Mouse (Mus musculus) kidney, adult 8-10 months (tissue): Measurements from ENCODE around the gene Myrip.

Experiments
- DNase-seq, 2 experiments: peaks; one replicate each; pipeline ENCODE4 v3.0.0; 2022

Gene Myrip

DNA sequence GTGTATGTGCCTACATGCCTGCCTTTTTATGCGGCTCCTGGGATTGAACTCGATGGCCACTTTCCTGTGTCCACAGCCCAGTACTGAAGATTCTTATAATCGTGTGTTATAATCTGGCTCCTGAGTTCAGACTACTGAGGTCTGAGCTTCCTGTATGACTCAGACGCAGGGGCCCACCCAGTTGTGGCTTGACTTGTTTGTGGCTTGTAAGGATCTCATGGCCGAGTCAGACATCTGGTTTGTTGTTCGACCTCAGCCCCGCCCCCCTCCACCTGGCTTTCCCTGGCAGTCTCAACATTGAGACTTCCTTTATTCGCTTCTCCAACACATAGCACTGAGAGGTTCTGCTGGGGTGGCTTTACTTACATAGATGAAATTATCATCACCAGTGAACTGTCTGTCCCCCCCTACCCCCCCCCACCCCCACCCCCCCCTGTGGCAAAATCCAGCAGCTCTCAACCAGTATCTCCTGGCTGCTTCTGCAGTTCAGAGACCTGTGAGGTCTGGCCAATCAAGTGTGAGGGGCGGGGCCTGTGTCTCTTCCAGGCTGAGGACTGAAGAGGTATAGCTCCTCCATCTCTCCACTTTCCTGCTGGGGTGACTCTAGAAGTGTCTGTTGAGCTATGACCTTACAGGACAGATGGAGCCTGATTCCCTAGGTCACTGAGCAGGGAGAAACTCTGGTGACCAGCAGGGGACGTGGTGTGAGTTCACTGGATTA lies 38.8 kb downstream of the Myrip start:
- DNase-seq = no peak

DNA sequence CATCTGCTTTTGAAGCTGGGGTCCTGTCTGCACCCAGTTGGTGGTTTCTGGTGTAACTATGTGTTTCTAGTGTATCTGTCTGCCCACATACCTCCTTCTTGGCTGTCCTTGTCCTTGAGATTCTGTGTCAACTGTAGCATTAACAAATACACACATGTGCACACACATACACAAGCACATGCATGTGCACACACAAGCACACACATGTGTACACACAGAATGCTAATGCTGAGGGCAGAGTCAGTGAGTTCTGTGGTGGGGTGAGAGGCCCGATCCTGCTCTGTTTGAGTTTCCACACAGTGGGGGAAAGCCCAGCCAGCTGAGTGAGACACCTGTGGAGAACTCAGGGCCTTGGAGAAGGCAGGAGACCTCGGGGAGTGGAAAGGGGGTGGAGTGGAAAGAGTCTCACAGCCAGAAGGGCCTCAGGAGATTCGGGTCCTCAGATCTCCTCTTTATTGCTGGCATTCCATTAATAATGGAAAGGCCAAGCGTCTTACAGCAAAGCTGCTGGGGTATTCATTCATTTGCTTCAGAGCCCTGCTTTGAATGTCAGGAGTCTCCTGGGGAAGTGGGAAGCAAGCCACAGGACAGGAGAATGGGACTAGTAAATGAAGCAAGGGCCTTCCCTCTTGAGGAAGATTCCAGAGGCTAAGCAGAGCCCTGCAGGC lies 41.9 kb downstream of the Myrip start:
- DNase-seq = no peak

DNA sequence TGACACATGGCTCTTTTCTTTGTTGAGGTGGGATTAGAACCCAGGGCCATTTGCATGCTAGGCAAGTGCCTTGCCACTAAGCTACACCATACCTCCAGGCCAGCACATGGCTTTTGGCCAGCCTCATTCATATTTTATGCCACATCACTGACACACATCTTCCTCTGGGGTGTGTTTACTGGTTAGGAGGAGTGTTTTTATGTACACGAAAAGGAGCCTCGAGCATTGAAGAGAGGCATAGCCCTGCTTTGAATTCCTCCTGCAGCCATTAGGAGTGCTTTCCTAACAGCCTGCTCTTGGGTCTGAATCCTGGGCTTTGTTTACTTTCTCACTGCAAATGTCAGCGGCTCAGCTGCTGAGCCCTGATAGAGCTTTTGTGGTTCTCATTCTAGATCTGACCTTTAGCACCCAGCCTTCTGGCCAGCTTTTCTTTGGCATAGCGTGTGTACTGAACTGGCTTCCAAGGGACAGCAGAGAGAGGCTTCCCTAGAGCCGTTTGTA lies 44.4 kb downstream of the Myrip start:
- peak in 1 of 2 experiments; percentile 34 for DNase-seq

DNA sequence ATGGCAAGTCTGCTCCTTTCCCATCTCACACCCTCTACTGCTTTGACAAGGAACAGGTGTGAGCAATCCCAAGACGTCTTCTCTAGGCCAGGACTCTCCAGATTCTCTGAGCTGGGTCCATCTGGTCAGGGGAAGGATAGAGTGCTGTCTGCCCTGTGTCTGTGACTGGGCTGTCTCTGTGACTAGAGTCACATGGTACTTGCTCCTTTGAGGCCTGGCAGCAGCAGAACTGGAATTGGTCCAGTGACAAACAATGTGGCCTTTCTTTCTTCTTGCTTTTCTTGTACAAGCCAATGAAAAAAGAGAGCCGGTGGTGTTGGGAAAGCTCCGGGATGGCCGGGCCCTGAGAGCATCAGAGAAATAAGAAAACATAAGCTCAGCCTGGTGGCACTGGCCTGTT lies 47.8 kb downstream of the Myrip start:
- DNase-seq = no peak

DNA sequence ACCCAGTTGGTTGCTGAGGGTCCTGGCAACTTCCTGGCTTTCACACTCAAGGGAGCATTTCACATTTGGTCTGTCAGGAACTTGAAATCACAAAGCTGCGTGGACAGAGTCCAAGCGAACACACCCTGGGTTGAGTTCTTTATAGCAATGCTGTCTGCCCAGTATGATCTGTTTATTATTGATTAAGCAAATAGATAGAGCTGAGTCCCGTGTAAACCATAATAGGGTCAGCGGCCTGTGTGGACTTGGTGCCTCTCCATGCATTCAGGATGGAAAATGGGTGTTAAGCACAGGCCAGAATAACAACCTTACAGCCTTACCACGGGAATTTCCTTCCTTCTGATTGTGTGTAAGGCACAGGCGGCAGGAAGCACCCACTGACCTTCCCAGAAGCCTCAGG lies 49.0 kb downstream of the Myrip start:
- no peak for DNase-seq

DNA sequence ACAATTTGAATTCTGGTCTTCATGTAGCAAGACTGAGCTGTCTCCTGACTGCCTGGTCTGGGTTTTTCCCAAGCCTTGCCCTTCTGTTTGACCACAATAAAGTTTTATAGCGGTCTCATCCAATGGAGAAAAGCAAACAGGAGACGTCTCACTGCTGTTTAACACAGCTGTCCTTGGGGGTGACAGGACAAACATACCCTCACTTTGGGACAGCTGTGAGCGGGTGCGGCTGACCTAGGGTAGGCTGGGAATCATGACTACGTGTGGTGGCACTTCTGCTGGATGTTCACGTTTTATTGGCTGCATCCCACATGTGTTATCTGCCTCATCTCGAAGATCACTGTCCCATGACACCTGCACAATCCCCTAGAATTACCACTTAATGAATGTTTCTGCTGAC lies 49.7 kb downstream of the Myrip start:
- no peak for DNase-seq

DNA sequence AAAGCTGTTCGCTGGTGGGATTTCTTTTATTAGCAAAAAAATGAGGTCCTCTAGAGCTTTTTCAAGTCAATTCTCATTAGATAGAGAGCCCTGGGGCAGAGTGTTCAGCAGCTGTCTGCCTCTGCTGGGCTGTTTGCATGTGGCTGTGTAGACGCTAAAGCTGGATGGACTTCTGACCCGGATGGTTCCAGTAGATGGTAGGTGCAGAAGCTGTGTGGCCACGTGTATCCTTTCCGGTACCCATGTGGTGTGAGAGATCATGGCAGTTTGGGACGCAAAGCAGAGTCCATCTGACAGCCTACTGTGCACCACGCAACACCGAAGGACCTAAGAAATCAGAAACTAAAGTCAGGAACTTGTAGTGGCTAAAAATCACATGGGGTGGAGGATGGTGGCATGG lies 50.2 kb downstream of the Myrip start:
- DNase-seq = no peak

DNA sequence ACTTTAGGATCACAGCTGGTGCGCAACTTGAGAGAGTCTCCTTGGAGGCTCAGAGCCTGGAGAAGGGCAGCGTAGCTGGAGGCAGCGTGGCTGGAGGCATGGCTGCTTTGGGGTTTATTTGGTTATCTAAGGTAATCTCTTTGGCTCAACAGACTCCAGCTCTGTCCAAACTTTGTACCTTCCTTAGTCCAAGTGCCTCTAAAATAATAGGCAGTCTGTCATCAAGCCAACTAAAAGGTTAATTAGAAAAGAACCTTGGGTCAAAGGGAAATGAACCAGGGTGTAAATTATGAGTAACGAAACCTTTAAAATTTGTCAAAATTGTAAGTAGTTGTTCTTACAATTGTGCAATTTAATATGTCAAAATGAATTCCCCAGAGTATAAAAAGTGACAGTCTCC lies 51.7 kb downstream of the Myrip start:
- DNase-seq = no peak

DNA sequence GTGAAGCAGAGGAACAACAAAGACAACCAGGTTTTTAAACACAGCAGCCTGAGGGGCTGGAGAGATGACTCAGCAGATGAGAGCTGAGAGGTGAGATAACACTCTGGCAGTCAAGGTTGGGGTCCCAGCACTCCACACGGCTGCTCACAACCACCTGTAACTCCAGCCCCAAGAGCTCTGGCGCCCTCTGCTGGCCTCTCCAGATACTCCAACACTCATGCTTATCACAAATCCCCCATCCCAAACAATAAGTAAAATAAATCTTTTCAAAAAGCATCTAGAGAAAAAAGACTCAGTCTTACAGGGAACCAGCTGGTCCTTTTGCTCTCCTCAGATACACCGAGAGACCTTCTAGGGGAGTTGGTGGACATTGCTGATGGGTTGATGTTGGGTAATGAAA lies 52.7 kb downstream of the Myrip start:
- no peak for DNase-seq

DNA sequence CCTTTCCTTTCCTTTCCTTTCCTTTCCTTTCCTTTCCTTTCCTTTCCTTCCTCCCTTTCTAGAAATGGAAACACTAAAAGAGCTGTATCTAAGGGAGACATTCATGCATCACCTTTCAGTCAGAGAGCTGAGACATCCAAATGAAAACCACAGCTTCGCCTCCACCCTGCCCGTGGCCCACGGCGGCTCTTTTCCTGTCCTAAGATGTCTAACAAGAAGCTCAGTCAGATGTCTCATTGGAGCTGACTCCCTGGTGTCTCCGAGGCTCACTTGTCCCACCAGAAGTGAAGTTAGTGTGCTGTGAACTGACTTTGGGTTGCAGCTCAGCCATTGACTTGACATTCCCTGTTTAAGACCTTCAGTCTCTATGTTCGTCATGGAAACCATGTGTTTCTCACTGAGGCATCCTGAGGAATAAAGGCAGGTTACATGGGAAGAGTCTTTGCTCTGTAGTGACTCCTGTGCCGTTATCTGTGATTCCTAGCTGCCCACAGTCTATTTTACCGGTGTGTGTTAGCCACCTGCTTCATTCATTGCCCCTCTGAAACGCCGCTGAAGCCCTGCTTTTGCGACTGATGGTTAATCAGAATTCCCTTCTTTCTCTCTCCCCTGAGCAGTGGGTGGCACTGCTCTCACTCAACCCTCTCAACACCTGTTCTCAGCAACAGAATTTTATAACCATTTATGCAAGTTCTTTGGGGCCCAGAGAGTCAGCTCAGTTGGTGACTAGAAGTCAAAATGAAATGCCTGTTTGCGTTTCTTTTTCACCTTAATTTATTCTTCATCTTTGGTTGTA lies 53.4 kb downstream of the Myrip start:
- no peak for DNase-seq

DNA sequence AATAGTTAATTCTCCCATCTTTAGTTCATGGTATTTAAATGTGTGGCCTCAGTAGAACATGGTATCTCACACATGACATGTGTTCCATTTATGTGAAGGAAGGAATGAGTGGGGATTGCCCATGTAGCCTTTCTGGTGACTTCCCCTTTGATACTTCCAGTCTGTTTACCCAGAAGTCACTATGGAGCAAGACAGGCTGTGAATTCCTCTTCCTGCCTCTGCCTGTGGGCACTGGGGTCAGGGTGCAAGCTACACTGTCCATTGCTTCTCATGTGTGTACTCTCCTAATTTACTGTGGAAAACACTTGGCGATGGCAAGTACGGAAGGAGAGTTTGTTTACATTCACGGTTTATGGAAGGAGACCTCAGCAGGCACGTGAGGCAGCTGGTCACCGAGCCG lies 55.2 kb downstream of the Myrip start:
- DNase-seq = no peak

DNA sequence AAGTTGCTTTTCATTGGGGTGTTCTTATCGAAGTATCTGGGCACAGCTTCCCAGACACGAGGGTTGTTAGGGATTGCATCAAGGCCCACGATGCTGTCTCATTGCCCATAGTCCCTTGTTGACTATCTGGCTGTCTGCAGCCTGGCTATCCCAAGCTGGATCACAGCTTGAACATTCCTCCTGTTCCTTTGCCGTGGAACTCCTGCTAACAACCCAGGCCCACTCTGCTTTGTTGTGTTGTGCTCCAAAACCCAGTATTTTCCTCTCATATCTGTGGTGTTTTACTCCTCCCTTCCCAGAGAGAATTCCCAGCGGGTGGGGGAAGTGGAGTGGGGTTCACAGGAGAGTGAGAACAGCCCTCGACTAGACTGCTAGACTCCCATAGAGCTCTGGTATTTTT lies 56.7 kb downstream of the Myrip start:
- no peak for DNase-seq

DNA sequence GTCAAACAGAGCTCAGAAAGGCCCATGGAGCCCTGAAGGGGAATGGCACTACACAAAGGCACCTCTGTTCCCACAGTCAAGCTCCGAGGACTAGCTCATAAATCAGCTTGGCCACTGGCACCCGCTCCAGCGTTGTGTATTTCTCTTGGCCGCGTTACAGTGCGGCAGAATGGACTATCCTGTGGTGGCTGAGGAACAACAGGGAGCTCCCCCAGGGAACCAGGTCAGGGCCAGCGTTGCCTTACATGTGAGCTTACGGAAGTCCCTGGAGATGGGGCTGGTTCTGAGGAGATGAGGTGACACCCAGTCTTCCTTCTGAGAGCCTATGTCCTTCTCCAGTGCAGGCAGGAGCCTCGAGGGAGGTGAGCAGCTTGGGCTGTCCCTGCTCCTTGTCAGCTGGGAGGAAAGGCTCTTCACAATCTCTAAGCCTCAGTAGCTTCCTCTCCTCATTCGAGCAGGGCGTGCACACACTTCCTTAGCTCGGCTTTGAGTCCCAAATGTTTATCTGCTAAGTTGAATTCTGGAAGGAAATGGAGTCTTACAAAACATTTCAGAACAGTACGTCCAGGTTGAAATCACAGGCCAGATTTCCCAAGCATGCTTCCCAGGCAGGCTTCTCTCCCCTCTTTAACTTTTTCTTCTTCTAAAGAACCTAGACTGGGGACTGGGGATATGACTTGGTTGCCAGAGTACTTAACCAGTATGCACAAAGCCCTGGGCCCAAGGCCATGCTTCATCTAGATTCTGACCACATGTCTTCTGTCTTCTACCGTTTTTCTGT lies 59.3 kb downstream of the Myrip start:
- peak; percentile 65 to 75 for DNase-seq

DNA sequence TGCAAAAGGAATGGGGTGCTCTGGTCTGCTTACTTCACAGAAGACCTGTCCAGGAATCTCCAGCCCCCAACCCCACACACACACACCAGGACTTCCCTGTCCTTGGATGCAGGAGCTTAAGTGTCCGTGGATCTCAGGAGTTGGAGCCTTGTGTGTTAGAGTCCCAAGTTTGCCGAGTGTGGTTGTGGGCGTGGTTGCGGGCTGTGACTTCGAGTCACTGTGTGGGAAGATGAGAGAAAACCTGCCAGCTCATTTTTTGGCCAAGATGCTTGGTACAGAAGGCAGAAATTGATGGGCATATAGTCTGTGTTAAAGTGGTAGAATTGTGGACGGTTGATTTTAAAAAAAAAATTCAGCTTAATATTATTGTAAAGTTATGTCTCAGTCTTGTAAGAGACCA lies 60.3 kb downstream of the Myrip start:
- no peak for DNase-seq

DNA sequence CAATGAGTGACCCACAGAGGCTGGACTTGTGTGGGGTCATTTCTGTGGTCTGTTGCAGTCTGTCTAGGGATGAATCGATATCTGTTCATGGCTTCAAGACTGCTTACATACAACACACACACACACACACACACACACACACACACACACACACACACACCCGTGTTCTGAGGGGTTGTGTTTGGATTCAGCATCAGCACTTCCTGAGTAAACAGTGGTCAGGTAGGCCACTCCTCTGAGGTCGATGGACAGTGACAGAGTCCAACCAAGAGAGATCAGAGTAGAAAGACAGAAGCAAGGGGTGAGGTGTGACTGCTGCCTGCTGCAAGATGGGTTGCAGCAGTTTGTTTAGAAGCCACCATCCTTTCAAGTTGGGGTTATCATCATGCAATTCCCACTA lies 61.4 kb downstream of the Myrip start:
- DNase-seq = no peak

DNA sequence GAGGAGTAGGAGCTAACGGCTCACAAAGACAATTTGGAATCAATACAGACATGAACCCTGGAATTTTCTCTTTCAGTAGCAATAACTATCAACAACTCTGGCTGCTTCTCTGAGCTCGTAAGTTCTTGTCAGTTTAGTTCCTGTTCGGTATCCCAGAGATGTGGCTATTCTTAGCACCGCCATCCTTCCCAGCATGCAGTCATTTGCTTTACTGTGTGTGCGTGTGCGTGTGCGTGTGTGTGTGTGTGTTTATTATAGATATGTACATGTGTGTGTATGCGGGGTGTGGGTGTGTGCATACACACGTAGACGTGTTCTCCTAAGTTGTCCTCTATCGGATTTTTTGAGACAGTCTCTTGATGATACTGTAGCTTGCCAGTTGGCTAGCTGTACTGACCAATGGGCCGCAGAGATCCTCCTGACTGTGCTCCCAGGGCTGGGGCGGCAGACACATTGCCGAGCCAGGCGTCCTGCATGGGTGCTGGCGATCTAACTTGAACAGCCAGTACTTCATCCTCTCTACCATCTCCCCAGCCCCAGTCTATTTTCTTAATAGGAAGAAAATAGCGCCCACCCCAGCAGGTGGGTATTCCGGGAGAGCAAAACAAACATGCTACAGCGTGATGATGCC lies 63.5 kb downstream of the Myrip start:
- DNase-seq = no peak

DNA sequence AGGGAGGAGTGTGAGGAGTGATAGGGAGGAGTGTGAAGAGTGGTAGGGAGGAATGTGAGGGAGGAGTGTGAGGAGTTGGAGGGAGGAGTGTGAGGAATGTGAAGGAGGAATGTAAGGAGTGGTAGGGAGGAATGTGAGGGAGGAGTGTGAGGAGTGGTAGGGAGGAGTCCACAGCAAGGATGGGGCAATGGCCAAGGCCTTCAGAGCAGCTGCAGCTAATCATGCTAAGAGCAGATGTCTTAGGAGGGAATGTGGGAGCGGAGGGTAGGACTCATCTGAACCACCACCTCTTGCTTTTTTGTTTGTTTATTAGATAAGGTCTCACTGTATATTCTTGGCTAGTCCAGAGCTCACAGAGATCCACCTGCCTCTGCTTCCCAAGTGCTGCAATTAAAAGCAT lies 66.2 kb downstream of the Myrip start:
- no peak for DNase-seq

DNA sequence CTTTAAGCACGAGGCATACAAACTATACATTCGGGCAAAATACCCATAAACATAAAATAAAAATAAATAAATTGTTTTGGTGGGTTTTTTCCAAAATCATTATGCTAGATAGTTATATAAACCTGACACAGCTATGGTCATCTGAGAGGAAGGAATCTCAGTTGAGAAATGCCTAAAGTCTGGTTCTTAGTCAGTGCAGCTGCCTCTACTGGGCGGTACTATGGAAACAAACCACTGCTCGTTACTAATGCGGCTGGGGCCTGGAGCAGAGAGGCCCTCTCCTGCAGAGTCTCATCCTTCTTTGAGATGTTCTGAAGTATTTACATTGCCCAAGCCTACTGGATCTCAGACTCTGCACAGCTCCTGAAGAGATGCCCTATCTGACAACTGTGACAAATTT lies 70.3 kb downstream of the Myrip start:
- no peak for DNase-seq

DNA sequence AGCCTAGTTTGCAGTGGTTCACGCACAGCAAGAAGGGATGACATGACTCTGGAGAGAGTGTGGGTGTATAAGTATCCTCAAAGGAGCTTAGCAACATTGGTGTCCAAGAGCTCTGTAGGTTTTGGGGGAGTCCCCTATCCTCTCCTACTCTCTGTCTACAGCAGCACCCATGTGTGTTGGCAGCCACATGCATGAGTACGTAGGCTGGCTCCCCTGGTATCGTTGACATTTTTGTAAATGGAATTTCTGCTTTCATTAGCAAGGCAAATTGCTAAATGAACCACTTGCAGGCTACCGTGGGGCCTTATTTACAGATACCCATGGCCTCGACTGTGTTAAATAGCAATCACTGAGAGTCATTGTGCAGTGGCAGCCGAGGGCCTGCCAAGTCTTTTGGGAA lies 71.0 kb downstream of the Myrip start:
- no peak for DNase-seq

DNA sequence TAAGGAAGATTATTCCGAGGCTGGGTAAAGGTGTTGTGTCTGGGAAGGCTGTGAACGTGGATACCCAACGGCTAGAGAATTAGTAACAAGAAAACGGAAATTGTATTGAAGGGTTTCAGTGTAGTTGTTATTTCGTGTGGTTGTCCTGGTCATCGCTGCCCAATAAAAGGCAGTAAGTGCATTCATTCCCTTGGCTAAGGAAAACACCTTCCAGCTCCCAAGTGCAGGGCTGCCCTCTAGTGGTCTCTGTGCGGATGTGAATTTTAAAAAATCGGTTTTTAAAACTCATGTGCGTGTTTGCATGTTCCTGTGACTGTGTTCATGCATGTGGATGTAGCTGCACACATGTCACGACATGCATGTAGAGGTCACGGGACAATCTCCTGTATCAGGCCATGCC lies 76.4 kb downstream of the Myrip start:
- peak in 1 of 2 experiments; percentile 43 for DNase-seq

DNA sequence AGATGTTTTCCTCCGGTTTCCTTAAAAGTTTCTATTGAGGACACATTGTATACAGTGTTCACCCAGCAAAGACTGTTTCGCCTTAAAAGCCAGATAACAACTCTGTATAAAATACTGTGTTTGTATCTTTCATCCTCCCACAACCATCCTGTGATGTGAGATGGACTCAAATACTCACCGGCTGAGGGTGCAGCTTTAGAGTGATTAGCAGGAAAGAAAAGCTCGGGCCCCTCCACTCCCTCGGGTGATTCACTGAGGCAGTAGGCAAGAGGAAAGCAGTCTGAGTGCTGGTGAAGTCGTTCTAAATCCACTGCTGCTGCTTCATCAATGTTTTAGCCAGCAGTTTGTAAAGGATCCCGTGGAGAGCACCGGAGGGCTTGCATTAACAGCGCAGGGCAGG lies 93.9 kb downstream of the Myrip start:
- no peak for DNase-seq

DNA sequence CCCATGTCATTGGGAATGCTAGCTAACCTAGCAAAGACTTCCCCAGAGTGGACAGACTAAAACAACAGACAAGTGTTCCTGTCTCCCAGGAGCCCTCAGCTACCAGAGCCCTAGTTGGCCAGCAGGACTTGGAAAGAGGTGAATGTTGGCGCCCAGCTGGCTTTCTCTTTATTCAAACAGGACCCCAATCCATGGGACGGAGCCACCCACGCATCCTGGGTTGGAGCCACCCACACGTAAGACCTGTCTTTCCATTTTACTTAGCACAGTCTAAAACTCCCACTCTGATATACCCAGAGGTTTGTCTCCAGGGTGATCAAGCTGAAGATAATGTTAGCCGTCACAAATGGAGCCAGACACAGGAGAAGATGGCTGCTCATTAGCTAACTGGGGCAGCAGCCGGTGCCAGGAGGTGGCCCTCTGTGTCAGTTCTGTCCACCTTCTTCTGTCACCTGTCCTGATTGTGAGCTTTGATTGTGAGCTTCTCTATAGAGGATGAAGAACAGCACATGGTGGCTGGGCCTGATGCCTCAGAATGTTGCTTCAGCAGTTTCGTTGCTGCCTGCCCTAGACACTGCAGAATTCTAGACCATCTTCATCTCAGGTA lies 95.4 kb downstream of the Myrip start:
- no peak for DNase-seq
